Mouse (Mus musculus): ENCODE results near the gene Msi2. TPM values are rescaled to one million over a fixed set of nuclear protein-coding genes. Genes with fewer than 3 reads are reported as not detected.

Gene Msi2
- total RNA-seq, 2 experiments from 2014 or later = 156 to 165 TPM

- intact Hi-C loops (cut with DNase I; ENCODE audit: low total_unique reads) = no loop called here
- DNase-seq = no peak
Observed at GRCm38 (mm10) chr11:88621789-88622188, 96.5 kb downstream of the Msi2 start.

- DNase-seq = peak; percentile 44
Observed at GRCm38 (mm10) chr11:88620158-88620973, 97.9 kb downstream of the Msi2 start.

DNA sequence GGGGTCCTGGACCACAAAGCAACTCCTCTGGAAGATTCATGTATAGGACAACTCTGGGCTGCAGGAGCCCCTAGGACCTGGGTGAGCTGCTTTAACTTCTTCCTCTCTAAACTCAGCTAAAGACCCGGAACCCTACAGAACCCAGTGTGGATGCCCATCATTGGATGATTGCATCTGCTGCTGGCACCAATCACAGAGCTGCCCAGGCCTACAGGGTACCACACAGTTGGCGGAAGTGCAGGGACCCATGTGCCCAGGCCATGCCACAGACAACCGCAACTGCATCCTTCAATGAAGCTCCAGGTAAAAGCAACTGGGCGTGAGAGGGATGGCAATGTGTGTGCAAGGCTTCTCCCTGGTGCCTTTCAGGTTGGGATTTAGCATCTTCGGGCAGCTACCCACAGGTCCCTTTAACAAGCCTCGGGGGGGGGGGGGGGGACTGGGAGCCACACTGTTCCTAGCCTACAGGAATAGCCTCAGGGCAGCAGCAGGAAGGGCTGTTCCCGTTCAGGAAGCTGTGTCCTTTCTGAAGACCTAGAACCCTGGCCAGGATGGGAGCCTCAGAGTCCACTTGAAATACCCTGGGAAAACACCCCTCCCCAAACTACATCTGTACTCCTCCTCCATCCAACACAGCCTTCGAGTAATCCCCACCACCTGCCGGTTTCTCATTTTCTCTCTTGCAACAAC, 98.7 kb downstream of the Msi2 start:
- intact Hi-C loops (cut with DNase I; ENCODE audit: low total_unique reads) = no loop called here

More at GRCm38 (mm10) chr11:88620158-88620973, 97.9 kb downstream of the Msi2 start:
- intact Hi-C loops (cut with DNase I; ENCODE audit: low total_unique reads) = no loop called here

DNA sequence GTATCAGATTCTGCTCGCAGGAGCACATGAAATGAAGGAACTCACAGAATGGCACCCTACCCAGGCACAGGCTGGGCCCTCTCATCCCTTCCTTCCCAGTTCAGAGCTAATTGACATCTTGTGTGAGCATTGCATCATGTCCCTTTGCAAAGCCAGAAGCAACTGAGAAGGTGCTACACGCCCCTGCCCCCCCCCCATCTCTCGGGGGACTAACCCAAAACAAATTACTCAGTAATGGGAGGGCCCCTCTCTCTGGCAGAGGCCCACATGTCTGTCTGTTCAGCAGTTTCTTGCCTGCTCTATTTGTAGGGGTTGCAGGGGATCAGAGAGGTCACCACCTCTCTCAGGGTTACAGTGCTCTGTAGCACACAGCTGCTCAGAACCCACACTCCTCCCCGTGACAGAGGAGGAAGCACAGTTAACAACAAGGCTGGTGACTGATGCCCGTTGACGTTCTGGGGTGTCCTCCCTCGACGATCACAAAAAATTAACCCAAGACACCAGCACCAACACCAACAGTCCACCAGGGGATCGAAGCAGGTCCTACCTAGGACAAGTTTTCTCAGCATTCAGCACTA, 99.5 kb downstream of the Msi2 start:
- intact Hi-C loops (cut with DNase I; ENCODE audit: low total_unique reads) = no loop called here
- peak; percentile 76 for DNase-seq

More for the DNA sequence above, 98.7 kb downstream of the Msi2 start:
- DNase-seq = no peak

DNA sequence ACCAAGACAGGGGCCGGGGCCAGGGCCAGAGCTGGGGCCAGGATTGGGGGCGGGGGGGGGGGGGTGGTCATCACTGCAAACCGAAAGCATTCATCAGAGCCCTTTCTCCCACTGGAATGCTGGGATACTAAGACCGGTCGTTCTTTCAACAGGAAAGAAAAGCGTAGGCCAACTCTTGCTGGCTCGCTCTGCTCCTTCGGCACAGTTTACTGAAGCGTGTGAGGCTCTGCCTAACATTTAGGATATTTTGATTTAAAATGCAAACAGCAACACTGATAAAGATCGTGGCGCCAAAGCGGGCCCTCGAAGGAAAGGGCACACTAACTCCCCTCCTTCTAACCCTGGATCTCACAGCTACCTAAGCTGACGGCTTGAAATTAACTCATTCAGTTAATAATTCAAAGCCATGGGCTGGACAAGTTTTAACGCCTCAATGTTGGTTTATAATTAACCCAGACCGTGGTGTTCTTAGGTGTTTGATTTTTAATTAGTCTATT, 100.3 kb downstream of the Msi2 start:
- DNase-seq = no peak
- intact Hi-C loops (cut with DNase I; ENCODE audit: low total_unique reads) = no loop called here

DNA sequence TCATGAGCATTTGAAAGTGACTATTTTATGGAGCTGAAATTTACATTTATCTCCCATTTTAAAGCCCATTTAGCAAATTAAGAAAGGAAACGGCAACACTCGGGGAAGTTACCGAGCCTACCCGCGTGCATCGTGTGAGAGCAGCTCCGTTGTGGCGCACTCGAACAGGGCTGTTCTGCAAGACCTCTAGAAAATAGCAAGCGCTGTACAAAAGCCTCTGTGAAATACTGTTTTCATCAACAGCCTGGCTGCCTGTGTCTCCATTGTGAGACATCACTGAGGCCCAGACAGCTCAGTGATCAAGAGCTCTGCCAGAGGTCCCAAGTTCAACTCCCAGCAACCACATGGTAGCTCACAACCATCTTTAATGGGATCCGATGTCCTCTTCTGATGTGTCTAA, 100.9 kb downstream of the Msi2 start:
- no peak for DNase-seq
- intact Hi-C loops (cut with DNase I; ENCODE audit: low total_unique reads) = no loop called here

DNA sequence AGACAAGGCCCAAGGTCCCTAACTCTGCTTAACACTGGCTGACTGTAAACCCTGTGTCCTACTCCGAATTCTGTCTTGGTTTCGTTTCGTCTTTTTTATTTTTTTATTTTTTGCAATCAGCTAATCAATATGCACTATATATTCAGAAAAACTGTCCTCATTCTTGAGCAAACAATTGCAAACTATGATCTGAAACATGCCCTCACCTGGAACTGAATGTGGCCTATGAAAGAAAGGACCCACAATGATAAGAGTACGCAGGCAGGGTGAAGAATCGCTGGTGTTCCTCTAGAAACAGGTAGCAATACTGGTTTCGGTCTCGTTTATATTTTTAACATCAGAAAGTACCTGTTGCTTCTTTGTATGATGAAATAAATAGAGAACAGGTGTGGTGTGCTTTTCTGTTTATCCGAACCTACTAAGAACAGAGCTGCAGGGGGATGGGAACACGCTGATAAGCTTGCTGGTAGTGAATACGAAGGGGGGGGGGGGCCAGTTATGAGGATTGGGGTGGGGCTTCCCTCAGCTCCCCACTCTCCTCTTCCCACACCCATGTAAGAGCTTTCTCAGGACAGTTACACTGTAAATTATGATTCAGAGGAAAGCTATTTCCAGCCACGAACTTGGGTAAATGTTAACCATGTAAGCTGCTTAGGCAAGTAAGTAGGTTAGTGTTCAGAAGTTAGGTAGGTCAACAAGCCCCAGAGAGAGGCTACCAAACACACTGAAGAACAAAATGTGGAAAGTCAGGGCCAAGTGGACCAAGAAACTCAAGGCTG, 103.6 kb downstream of the Msi2 start:
- no peak for DNase-seq
- intact Hi-C loops (cut with DNase I; ENCODE audit: low total_unique reads) = no loop called here

GRCm38 (mm10) chr11:88613771-88614526, 104.4 kb downstream of the Msi2 start:
- intact Hi-C loops (cut with DNase I; ENCODE audit: low total_unique reads) = no loop called here
- DNase-seq = no peak

DNA sequence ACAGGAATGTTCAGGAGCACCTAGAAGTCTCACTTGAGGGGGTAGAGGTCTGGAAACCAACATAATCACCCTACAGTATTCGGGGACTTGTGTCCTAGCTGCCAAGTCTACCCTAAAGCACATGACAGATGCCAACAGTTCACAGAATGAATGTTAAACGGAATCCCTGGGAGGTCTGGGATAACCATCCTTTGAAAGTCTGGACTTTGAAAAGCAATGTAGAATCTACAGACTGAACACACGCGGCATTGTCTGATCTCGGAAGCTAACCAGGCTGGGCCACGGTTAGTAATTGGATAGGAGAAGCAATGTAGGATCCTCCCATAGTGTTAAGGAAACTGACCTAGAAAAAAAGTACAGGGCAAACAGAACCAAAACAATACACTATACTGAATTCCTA, 105.3 kb downstream of the Msi2 start:
- no peak for DNase-seq
- intact Hi-C loops (cut with DNase I; ENCODE audit: low total_unique reads) = no loop called here

GRCm38 (mm10) chr11:88612141-88612540, 106.2 kb downstream of the Msi2 start:
- intact Hi-C loops (cut with DNase I; ENCODE audit: low total_unique reads) = no loop called here
- peak; percentile 65 for DNase-seq

GRCm38 (mm10) chr11:88610809-88611208, 107.5 kb downstream of the Msi2 start:
- no peak for DNase-seq
- intact Hi-C loops (cut with DNase I; ENCODE audit: low total_unique reads) = no loop called here

DNA sequence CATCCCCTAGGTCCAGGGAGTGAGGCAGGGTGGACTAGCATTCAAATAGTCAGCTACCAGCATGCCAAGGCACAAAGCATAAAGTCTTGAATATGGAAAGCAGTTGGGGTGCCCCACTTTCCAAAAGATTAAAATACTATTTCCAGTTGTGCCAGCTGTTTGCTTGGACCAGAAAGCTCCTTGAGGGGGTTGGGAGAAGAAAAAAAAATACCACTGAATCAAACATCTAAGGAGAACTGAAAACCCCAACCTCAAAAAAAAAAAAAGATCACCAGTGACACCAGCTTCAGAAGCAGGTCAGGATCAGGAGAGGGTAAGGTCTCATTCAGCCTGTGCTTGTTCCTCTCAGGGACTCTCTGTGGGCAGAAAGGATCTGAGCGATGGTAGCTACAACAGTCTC, 108.2 kb downstream of the Msi2 start:
- intact Hi-C loops (cut with DNase I; ENCODE audit: low total_unique reads) = no loop called here

DNA sequence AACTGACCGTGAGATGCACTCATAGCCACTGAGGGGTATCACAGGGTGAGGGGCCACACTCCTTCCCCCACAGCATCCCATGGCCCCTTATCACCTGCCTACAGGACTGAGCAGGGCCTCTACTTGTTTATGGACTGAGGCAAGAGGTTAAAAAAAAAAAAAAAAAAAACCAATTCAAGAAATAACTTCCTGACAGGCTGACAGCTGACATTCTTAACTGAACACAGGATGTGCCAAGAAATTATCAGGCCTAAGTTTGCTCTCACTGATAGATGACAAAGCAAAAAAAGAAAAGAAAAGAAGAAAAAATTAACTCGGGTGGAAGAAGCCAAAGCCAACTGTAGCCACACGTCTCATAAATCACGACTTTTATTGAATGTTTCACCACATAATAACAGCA, 109.7 kb downstream of the Msi2 start:
- intact Hi-C loops (cut with DNase I; ENCODE audit: low total_unique reads) = no loop called here
- no peak for DNase-seq

More for the DNA sequence above, 108.2 kb downstream of the Msi2 start:
- DNase-seq = no peak

- DNase-seq = no peak
- intact Hi-C loops (cut with DNase I; ENCODE audit: low total_unique reads) = no loop called here
Observed at GRCm38 (mm10) chr11:88607725-88608383, 110.5 kb downstream of the Msi2 start.

GRCm38 (mm10) chr11:88605771-88606170, 112.5 kb downstream of the Msi2 start:
- intact Hi-C loops (cut with DNase I; ENCODE audit: low total_unique reads) = no loop called here
- no peak for DNase-seq

DNA sequence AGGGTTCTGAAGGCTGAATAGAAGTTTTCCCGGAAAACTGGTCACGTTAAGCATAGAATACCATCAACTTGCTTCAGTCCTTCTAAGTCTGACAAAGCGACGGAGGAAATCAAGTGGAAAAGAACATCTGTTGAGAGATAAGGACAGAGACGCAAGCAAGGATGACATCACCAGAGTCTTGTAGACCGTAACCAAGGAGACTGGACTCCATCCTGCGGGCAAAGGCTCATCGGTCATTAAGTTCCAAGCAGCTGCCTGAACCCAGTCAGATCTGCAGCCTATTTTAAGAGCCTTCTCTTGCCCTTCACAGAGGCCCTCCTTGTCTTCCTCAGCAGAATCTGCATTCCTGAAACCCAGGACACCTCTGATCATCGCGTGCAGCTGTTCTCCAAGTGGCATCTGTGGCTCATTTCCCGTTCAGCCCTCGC, 113.2 kb downstream of the Msi2 start:
- peak; percentile 53 for DNase-seq

DNA sequence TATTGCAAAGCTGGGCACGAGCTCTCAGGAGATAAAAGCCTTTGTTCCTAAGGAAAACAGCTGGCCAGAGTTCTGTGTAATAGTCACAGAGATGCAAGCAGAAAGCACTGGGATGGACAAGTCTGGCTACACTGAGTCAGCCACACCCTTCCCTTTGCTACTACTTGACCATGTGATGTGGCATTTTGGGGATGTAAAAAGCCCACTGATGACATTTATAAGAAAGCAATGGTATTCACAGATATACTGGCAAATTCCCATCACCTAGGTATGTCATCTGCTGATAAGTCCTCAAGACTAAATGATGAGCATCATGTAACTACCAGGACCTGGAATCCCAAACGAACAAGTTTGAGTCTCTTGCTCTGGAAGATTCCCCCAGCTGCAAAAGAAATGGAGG, 113.7 kb downstream of the Msi2 start:
- no peak for DNase-seq
- intact Hi-C loops (cut with DNase I; ENCODE audit: low total_unique reads) = no loop called here

More for the DNA sequence above, 113.2 kb downstream of the Msi2 start:
- intact Hi-C loops (cut with DNase I; ENCODE audit: low total_unique reads) = no loop called here

DNA sequence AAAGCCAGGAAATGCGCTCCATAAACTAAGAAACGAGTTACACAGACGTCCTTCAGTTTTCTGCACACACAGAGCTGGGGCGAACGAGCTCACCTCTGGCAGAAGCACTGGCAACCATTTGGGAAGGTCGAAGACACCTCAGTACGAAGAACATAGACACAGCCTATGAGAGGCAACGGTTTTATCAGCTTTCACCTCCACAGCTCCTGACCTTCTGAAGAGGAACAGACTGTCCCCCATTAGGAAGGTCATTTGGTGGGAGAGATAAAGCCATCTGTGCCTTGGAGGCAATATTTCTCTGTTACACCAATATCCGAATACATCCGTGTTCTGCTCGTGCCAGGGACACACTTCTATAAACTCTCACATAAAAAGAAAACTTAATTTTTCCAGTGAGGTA, 114.9 kb downstream of the Msi2 start:
- intact Hi-C loops (cut with DNase I; ENCODE audit: low total_unique reads) = no loop called here
- no peak for DNase-seq

Data from gastrocnemius, postnatal 14 days (tissue).